Mouse (Mus musculus): ENCODE data around the gene Mybbp1a.

Gene Mybbp1a

GRCm38 (mm10) chr11:72440965-72441664 lies at the start of gene Mybbp1a:
TSS of gene Mybbp1a (plus strand) at chr11:72441355.
- DNase-seq (ENCODE audit: low spot score in 2 of 2), result peak; percentile 98 to 99

DNA sequence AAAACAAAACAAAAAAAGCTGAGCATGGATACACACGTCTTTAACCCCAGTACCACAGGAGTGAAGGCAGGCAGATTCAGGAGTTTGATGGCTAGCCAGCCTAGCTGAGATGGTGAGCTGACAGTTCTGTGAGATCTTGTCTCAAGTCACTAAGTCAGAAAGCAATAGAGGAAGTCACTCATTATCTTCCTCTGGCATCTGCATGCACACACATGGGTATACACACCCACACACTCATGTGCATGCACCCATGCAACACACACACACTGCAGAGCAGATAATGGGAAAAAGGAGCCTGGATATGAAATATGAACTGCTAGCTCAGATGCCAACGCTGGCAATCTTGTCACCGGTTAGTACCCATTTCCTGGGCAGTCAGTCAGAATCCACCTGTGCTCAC lies 47.9 kb upstream of the Mybbp1a start:
- DNase-seq (ENCODE audit: low spot score in 2 of 2), result no peak

DNA sequence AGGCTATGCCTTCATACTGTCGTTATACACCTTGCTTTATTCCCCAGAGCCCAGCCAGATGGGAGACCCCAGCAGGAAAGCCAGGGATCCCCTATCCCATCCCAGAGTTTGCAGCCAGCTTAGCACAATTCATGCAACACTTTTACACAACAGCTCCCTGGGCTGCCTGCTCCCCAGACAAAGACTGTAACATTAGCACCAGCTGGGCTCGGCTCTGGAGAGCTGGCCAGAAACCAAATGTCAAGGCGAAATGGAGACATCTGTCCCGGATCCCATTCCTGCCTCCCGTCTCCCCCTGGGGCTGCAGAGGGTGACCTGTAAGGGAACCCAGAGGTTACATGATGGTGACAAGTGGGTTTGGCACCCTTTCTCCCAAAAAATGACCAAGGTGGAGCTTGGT lies 47.5 kb upstream of the Mybbp1a start:
- no peak for DNase-seq (ENCODE audit: low spot score in 2 of 2)

- no peak for DNase-seq (ENCODE audit: low spot score in 2 of 2)
Observed at GRCm38 (mm10) chr11:72394694-72395093, 46.5 kb upstream of the Mybbp1a start.

DNA sequence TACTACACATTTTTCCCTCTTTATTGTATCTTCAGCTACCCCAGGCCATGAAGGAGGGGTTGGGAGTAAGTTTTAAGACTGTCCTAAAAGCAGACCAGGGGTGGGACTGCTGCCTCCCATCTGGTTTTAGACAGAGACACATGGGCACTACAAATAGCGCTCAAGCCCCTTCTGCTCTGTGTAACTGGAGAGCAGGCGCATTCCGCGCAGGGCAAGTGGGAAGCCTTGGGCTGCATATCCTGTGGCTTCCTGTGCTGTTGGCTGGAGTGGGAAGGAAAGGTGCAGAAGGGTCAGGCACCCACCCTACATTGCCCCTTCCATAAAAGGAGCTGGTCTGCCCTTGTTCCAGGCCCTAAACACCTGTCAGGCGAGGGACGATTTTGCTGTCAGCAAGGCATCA lies 45.5 kb upstream of the Mybbp1a start:
- no peak for DNase-seq (ENCODE audit: low spot score in 2 of 2)

- no peak for DNase-seq (ENCODE audit: low spot score in 2 of 2)
Observed at GRCm38 (mm10) chr11:72396621-72397020, 44.5 kb upstream of the Mybbp1a start.

DNA sequence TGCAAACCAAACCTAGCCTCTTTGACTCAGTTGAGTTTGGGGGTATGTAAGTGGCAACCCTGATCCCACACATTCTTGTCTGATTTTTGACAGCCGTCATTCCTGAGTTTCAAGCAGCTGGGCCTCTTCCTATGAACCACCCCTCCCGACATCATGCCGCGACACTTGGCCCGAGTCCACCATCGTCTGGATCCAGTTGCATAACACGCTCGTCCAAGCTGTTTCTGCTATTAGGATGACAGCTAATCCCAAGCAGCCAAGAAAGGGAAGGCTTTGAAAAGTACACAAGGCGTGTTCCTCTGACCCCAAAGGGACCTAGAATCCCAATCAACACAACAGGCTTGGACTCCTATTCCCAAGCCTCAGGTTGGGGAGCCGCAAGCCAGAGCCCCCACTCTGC lies 44.1 kb upstream of the Mybbp1a start:
- no peak for DNase-seq (ENCODE audit: low spot score in 2 of 2)

DNA sequence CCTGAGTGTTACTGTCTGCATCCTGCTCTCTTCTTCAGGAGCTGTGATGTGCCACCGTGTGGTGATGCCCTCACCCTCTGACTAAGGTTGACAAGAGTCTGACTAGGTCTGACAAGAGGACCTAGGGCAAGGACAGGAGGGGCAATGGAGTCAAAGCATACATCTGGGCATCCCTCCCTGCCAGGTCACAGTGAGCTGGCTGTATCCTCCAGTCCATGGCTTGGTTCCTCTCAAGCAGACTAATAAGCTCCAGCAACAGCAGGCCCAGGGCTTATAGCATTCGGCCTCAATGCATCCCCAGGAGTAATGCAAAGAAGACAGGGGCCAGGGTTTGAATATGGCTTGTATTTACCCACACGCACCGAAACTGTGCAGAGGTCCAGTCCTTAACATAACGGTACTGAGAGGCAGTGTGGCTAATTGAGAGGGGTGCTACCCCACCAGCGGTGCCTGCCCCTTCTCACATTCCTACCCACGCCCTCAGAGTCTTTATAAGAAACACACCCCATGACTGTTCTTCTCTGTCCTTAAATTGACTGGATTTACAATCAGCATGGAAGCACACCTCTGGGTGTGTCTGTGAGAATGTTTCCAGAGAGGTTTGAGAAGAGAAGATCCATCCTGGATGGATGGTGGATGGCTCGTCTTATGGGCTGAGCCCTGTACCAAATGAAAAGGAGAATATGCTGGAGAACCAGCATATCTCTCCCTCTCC lies 43.2 kb upstream of the Mybbp1a start:
- no peak for DNase-seq (ENCODE audit: low spot score in 2 of 2)

GRCm38 (mm10) chr11:72401068-72401467 lies 40.1 kb upstream of the Mybbp1a start:
- DNase-seq (ENCODE audit: low spot score in 2 of 2), result no peak

DNA sequence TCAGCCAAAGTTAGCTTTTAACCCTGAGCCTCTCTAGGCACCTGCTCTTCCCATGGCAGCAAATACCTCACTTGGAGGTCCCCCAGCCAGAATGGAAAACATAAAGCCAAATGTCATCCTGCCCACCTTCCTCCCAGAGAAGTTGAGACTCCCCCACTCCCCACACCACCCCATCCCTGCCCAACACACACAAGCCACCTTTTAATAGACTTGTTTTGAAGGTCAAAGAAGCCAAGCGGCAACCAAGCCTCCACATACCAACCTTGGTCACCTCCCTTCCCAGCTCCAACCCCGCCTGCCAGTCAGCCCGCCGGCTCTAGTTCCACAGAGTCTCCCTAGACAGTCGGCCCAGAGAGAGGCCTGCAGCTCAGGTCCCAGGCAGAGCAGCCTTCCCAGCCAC lies 39.1 kb upstream of the Mybbp1a start:
- DNase-seq (ENCODE audit: low spot score in 2 of 2), result no peak

- no peak for DNase-seq (ENCODE audit: low spot score in 2 of 2)
Observed at GRCm38 (mm10) chr11:72402969-72403368, 38.2 kb upstream of the Mybbp1a start.

GRCm38 (mm10) chr11:72405532-72405931 lies 35.6 kb upstream of the Mybbp1a start:
- no peak for DNase-seq (ENCODE audit: low spot score in 2 of 2)

DNA sequence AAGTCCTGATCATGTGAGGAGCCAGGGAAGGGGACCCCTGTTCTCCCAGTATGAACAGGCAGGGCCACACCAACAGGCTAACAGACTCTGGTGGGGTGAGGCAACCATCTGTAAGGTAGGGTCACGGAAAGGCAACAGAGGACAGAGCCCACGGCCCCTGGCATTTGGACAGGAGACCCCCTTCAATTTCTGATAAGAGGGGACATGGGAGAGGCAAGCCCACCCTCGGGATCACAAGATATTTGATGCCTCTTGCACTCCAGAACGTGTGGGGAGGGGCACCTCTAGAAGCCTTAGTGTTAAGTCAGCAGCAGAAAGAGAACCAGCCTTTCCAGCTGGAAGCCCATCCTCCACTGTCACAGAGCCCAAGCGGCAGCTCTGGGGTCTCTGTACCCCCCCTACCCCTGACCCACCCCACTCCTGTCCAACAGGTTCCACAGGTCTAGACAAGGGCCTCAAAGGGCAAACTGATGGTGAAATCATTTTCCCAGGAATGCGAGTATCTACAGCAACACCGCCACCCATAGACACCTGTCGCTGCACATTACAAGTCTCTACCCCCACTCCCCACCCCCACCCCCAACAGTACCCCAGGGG lies 35.0 kb upstream of the Mybbp1a start:
- DNase-seq (ENCODE audit: low spot score in 2 of 2), result no peak

DNA sequence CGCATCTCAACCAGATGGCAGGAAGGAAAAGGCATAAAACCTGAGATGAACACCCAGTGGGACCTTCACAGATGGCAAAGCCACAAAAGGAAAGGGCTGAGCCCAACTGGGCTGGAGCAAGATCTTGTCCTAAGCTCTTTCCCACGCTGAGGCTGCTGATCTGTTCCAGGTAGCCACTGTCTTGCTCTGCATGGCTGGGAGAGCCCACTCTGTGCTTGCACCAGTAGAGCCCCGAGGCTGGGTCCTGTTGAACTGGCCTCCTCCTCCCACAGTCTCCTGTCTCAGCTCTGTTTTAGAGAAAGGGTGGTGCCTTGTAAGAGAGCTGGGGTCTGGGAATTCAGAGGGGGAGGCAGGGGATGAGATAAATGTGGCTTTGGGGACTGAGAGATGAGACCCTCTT lies 34.1 kb upstream of the Mybbp1a start:
- no peak for DNase-seq (ENCODE audit: low spot score in 2 of 2)

- no peak for DNase-seq (ENCODE audit: low spot score in 2 of 2)
Observed at GRCm38 (mm10) chr11:72407574-72407973, 33.6 kb upstream of the Mybbp1a start.

DNA sequence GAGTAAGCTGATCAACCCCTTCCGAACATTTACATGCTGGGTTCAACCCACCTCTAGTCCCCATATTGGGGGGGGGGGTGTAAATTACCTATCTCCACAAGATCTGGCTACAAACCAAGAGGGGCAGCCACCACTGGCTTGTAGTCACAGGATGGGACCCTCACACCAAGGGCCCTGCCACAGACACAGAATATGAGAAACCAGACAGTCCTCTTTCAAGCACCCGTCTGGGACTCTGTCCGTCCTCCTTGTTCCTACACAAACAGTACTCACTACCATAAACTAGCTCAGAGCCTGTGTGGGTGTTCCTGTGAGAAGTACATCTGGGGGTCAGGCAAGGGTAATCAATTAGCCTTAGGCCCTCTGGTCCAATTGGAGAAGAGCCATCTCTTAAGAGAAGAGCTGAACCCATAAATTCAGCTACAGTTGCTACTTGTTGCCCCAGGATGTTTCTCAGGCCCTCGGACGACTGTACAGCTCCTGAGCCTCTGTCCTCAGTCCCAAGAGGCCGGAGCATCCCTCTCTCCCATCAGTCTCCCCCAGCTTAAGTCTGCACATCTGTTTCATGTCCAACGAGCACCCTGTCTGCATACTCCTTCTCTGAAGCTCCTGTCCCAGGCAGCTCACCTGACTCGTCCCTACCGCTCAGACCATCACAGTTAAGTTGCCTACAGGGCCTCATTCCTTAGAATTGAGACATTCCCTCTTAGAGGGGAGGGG lies 32.5 kb upstream of the Mybbp1a start:
- DNase-seq (ENCODE audit: low spot score in 2 of 2), result no peak

GRCm38 (mm10) chr11:72409649-72410385 lies 31.3 kb upstream of the Mybbp1a start:
- DNase-seq (ENCODE audit: low spot score in 2 of 2), result no peak

DNA sequence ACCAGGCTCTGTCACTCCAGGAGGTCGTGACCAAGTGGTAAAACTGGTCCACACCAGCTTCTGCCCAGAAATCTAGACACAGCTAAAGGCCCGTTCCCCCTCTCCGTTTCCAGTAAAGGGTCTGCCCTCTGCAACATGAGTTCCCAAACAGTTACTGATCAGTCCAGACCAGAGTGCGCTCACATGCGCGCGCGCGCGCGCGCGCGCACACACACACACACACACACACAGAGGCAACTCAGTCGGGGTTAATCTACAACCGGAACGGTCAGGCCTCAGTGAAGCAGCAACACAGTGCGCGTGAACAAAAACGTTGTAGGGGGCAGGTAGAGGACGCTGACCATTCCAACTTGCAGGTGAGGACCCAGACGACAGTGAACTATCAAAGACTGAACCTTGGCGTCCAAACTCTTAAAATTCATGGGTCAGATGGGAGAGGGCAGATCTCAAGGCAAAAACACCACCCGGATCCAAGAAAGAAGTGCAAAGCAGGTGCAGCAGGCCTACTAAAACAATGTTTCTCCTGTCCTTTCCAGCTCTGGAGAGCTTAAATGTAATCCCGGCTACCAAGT lies 30.5 kb upstream of the Mybbp1a start:
- DNase-seq (ENCODE audit: low spot score in 2 of 2), result no peak

DNA sequence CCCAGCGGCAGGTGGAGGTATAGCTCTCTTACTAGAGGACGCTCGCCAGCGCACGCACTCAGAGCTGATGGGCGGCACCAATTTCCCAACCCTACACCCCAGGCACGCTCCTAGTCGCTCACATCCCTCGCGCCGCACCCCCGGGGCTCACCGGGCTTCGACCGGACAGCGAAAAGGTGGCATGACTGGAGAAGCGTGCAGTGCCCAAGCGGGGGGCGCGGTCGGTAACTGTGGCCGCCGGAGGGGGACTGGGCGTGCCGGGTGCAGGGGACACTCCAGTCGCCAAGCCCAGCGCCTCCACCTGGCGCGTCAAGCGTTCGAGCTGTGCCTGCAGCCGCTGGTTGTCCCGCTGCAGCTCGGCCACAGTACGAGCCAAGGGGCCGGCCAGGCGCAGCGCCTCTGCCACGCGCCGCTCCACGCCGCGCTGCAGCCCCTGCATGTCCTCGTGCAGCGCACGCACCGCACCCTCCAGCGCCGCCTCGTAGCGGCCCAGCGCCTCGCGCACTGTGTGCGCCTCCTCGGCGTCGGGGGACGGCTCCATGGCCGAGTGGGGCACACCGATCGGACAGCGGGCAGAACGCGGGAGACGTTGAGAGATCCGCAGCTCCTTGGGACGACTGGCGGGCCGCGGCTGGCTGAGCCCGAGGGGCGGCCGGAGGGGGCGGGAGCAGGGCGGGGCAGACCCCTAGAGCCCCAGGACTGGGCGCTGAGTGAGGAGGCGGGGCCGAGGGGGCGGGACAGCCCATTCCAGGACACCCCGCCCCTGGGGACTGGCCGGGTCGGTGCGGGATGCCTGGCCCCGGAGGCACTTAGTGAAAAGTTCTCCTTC lies 29.8 kb upstream of the Mybbp1a start, which contains the start of gene Smtnl2:
Gene Smtnl2, minus strand, starts transcription at position 621 of the 829 bp plus-strand sequence.
- DNase-seq (ENCODE audit: low spot score in 2 of 2), result peak; percentile 43 to 44

DNA sequence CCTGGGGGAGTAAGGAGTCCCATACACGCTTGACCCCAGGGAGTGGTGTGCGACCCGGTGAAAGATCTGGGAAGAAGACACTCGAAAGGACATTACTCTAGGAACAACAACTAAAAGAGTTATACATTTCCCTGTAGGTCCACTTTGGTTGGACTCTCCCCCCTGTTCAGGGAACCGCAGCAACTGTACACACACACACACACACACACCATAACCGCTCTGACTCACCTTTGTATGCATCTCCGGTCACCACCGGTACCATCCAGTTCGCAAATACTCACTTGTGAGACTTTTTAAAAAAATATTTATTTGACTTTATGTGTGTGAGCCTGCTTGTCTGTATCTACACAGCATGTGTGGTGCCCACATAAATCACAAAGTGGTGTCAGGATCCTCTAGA lies 29.2 kb upstream of the Mybbp1a start:
- DNase-seq (ENCODE audit: low spot score in 2 of 2), result no peak
